Mouse (Mus musculus) limb, embryonic 12.5 days (tissue): ENCODE results near the gene Rgs9. TPM values are rescaled to one million over a fixed set of nuclear protein-coding genes. Genes with fewer than 3 reads are reported as not detected.
"Not testable (repeated sequence)": the region's sequence is repeated elsewhere in the genome, so short reads cannot be mapped to it uniquely, and the experiment has no call there.

Source experiments
- ATAC-seq: fragments of 200-750 bp; cut with Nextera tagmentation; 2 replicates; pipeline ENCODE4 v1.8.0; 2017; ENCODE audit warnings: low read depth, moderate TSS enrichment; ENCODE audit not compliant: insufficient number of reproducible peaks, insufficient read depth, low FRiP score, low TSS enrichment
- H3K27ac ChIP-seq: fragments of 300-500 bp; sonication (generic); 2 replicates; pipeline ENCODE4 v1.5.1; 2016; ENCODE audit warnings: mild to moderate bottlenecking, moderate library complexity
- H3K27me3 ChIP-seq: fragments of 300-500 bp; sonication (generic); 2 replicates; pipeline ENCODE4 v1.6.1; 2016; ENCODE audit warnings: mild to moderate bottlenecking, moderate library complexity
- H3K36me3 ChIP-seq: fragments of 300-500 bp; sonication (generic); 2 replicates; pipeline ENCODE4 v1.6.1; 2016; ENCODE audit warnings: mild to moderate bottlenecking, moderate library complexity
- H3K4me1 ChIP-seq: fragments of 300-500 bp; sonication (generic); replicated peaks from 2 replicates; pipeline ENCODE4 v1.6.1; 2016
- H3K4me2 ChIP-seq: fragments of 300-500 bp; sonication (generic); 2 replicates; pipeline ENCODE4 v1.6.1; 2016; ENCODE audit warnings: mild to moderate bottlenecking, moderate library complexity
- H3K4me3 ChIP-seq: fragments of 300-500 bp; sonication (generic); replicated peaks from 2 replicates; pipeline ENCODE4 v1.5.1; 2016; ENCODE audit warnings: mild to moderate bottlenecking
- H3K9ac ChIP-seq: fragments of 300-500 bp; sonication (generic); replicated peaks from 2 replicates; pipeline ENCODE4 v1.6.1; 2016; ENCODE audit warnings: mild to moderate bottlenecking, moderate library complexity
- H3K9me3 ChIP-seq: fragments of 300-500 bp; sonication (generic); 2 replicates; pipeline ENCODE4 v1.6.1; 2016; ENCODE audit warnings: mild to moderate bottlenecking, moderate library complexity
- WGBS: fragments of 180-500 bp; shearing (Covaris S2); methylation state at CpG from one replicate; pipeline ENCODE4 v1.1.7; 2016; 5-methylcytosine and 5-hydroxymethylcytosine counted together
- polyA plus RNA-seq: library from polyadenylated mRNA; unstranded; fragments of >200 nt; fragmentation: Nextera tagmentation; extraction: Ambion mirVana; gene quantifications from 2 replicates; pipeline ENCODE4 v1.2.1, GENCODE M21; 2016

Rgs9 gene
- polyA plus RNA-seq, 1 experiment from 2014 or later: 4.1 TPM

- H3K4me2 ChIP-seq: no peak overlapping the region
- no peak overlapping the region for H3K9ac ChIP-seq
- H3K36me3 ChIP-seq: no peaks in the 10 kb centered on the region
- no peak overlapping the region for H3K4me3 ChIP-seq
- H3K4me1 ChIP-seq: peaks cover 5% of the 10 kb centered on the region
- H3K27me3 ChIP-seq: no peaks in the 10 kb centered on the region
- H3K27ac ChIP-seq: no peak overlapping the region
- no peak for ATAC-seq
- 69% methylated on average over 4 of the region's 4 CpGs for WGBS
- H3K9me3 ChIP-seq: no peaks in the 10 kb centered on the region
These were observed 4.4 kb upstream of the Rgs9 start for GRCm38 (mm10) chr11:109302338-109302737.

GRCm38 (mm10) chr11:109297031-109297430 lies 898 bp downstream of the Rgs9 start:
- peaks cover 10% of the 10 kb centered on the region for H3K27me3 ChIP-seq
- H3K9me3 ChIP-seq: no peaks in the 10 kb centered on the region
- no peaks in the 10 kb centered on the region for H3K36me3 ChIP-seq
- no peak for ATAC-seq
- no peak overlapping the region for H3K27ac ChIP-seq
- H3K4me1 ChIP-seq: peaks cover 17% of the 10 kb centered on the region
- H3K4me2 ChIP-seq: peak overlapping the region; percentile 66
- no peak overlapping the region for H3K4me3 ChIP-seq
- H3K9ac ChIP-seq: peak overlapping the region; percentile 66
- 79% methylated on average over 7 of the region's 7 CpGs for WGBS

- Histone ChIP-seq H3K4me1 (peaks cover 15% of the 10 kb centered on the region), H3K27ac (no peak overlapping the region), H3K9me3 (no peaks in the 10 kb centered on the region), H3K4me3 (no peak overlapping the region), H3K27me3 (peaks cover 7% of the 10 kb centered on the region), H3K36me3 (no peaks in the 10 kb centered on the region), H3K9ac (no peak overlapping the region), H3K4me2 (no peak overlapping the region)
- 34% methylated on average over 3 of the region's 3 CpGs for WGBS
- no peak for ATAC-seq
These were observed 5.9 kb downstream of the Rgs9 start for GRCm38 (mm10) chr11:109292056-109292455.

GRCm38 (mm10) chr11:109289378-109289777 lies 8.6 kb downstream of the Rgs9 start:
- not testable (repeated sequence) for H3K4me3 ChIP-seq, H3K36me3 ChIP-seq, H3K9me3 ChIP-seq, ATAC-seq, H3K27me3 ChIP-seq, H3K27ac ChIP-seq, H3K4me2 ChIP-seq, H3K9ac ChIP-seq
- WGBS: 92% methylated on average over 9 of the region's 9 CpGs
- H3K4me1 ChIP-seq: peaks cover 11% of the 10 kb centered on the region

GRCm38 (mm10) chr11:109284811-109285210 lies 13.1 kb downstream of the Rgs9 start:
- 92% methylated on average over 1 of the region's 1 CpGs for WGBS
- Histone ChIP-seq H3K4me3 (no peak overlapping the region), H3K4me1 (no peaks in the 10 kb centered on the region), H3K27ac (no peak overlapping the region), H3K4me2 (no peak overlapping the region), H3K27me3 (no peaks in the 10 kb centered on the region), H3K36me3 (no peaks in the 10 kb centered on the region), H3K9me3 (no peaks in the 10 kb centered on the region; the same call in 1 of the 2 replicates), H3K9ac (no peak overlapping the region)
- ATAC-seq: no peak

- Histone ChIP-seq H3K9ac (no peak overlapping the region), H3K4me3 (no peak overlapping the region), H3K27me3 (no peaks in the 10 kb centered on the region), H3K4me1 (peaks cover 11% of the 10 kb centered on the region; the same call in 1 of the 2 replicates), H3K27ac (peak overlapping the region; percentile 45; the same call in 1 of the 2 replicates), H3K36me3 (peaks cover 4% of the 10 kb centered on the region; the same call in 1 of the 2 replicates), H3K4me2 (no peak overlapping the region), H3K9me3 (no peaks in the 10 kb centered on the region; the same call in 1 of the 2 replicates)
- ATAC-seq: no peak
- WGBS: 33% methylated on average over 7 of the region's 7 CpGs
These were observed 19.7 kb downstream of the Rgs9 start for GRCm38 (mm10) chr11:109278186-109278585.

GRCm38 (mm10) chr11:109271399-109271798 lies 26.5 kb downstream of the Rgs9 start:
- Histone ChIP-seq H3K27ac (peak overlapping the region; percentile 89), H3K36me3 (peaks cover 4% of the 10 kb centered on the region; the same call in 1 of the 2 replicates), H3K4me3 (no peak overlapping the region), H3K9ac (no peak overlapping the region), H3K9me3 (no peaks in the 10 kb centered on the region), H3K4me1 (peaks cover 33% of the 10 kb centered on the region), H3K27me3 (no peaks in the 10 kb centered on the region), H3K4me2 (no peak overlapping the region)
- WGBS: 90% methylated on average over 9 of the region's 9 CpGs
- no peak for ATAC-seq

- Histone ChIP-seq H3K9ac (no peak overlapping the region), H3K27me3 (no peaks in the 10 kb centered on the region), H3K4me2 (peak overlapping the region; percentile 41), H3K4me3 (no peak overlapping the region), H3K9me3 (no peaks in the 10 kb centered on the region), H3K4me1 (peaks cover 33% of the 10 kb centered on the region), H3K36me3 (peaks cover 4% of the 10 kb centered on the region; the same call in 1 of the 2 replicates), H3K27ac (peak overlapping the region; percentile 89)
- peak; percentile 45; the same call in 1 of the 2 replicates for ATAC-seq
- WGBS: 13% methylated on average over 8 of the region's 8 CpGs
These were observed 27.6 kb downstream of the Rgs9 start for GRCm38 (mm10) chr11:109270366-109270765.

- Histone ChIP-seq H3K4me1 (peaks cover 33% of the 10 kb centered on the region), H3K27me3 (no peaks in the 10 kb centered on the region), H3K4me3 (0 out of 2 replicates have a peak overlapping the region, but pooled peaks have one; percentile 5), H3K4me2 (peak overlapping the region; percentile 41), H3K36me3 (peaks cover 3% of the 10 kb centered on the region; the same call in 1 of the 2 replicates), H3K9ac (no peak overlapping the region), H3K9me3 (no peaks in the 10 kb centered on the region), H3K27ac (peak overlapping the region; percentile 89)
- 9% methylated on average over 16 of the region's 16 CpGs for WGBS
- peak; percentile 92 for ATAC-seq
These were observed 28.1 kb downstream of the Rgs9 start for GRCm38 (mm10) chr11:109269662-109270341.

GRCm38 (mm10) chr11:109269283-109269661 lies 28.7 kb downstream of the Rgs9 start:
- Histone ChIP-seq H3K27me3 (no peaks in the 10 kb centered on the region), H3K4me1 (peaks cover 33% of the 10 kb centered on the region), H3K4me3 (no peak overlapping the region), H3K9me3 (no peaks in the 10 kb centered on the region), H3K9ac (no peak overlapping the region), H3K27ac (peak overlapping the region; percentile 89), H3K4me2 (peak overlapping the region; percentile 41), H3K36me3 (no peaks in the 10 kb centered on the region)
- no peak for ATAC-seq
- WGBS: 41% methylated on average over 5 of the region's 5 CpGs

- peaks cover 3% of the 10 kb centered on the region; the same call in 1 of the 2 replicates for H3K9me3 ChIP-seq
- no peaks in the 10 kb centered on the region for H3K27me3 ChIP-seq
- H3K4me3 ChIP-seq: no peak overlapping the region
- H3K27ac ChIP-seq: no peak overlapping the region
- H3K36me3 ChIP-seq: no peaks in the 10 kb centered on the region
- 85% methylated on average over 12 of the region's 12 CpGs for WGBS
- H3K4me1 ChIP-seq: peaks cover 31% of the 10 kb centered on the region
- H3K9ac ChIP-seq: no peak overlapping the region
- no peak overlapping the region for H3K4me2 ChIP-seq
- no peak for ATAC-seq
These were observed 31.6 kb downstream of the Rgs9 start for GRCm38 (mm10) chr11:109266161-109266910.
